Mouse (Mus musculus) forelimb bud, embryonic 11.5 days (tissue): ENCODE measurements at regions not wholly inside any gene's neighbourhood (a gene's known extent, or its start where the extent isn't known, plus 50 kb on each side); places are given as distances from the start of the nearest gene placed in this dataset.

Experiments
- DNase-seq: peaks from one replicate; pipeline ENCODE4 v3.0.0-alpha.2; 2012; ENCODE audit warnings: low read depth, low spot score

DNA sequence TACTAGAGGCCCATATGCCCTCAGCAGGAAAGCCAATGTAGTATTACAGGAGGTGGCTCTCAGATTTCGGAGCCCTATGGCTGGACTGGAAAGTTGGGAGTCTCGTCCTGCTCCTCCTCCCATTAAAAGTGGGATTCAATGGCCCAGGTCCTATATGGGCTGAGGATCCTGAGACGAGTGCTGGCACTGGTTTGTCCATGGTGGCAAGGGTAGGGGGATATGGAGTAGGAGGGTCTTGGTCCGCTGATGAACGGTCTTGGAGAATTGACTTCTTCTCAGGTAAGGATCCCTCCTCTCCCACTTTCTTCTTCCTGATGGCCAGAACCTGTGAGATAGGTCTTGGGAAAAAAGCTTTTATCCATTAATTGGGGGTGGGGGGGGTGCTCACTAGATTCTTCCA is 522.2 kb upstream of the Slc5a7 start:
- no peak for DNase-seq

DNA sequence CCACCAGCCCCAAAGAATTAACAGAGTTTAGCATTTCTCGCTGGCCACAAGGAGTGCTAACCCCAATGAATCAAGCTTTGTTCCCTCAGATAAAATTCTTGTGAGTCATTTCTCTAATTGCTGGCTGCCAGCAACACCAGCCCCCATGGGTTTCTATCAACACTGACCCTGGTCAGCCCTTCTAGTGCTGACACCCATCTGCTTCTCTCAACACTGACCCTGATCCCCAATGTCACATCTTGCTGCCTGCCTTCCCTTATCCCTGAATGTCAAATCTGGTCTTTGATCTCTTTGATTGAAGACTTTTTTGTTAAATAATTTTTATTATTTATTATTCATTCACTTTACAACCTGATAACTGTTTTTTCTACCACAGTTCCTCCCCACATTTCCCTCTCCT is 554.8 kb upstream of the Slc5a7 start:
- DNase-seq: no peak

DNA sequence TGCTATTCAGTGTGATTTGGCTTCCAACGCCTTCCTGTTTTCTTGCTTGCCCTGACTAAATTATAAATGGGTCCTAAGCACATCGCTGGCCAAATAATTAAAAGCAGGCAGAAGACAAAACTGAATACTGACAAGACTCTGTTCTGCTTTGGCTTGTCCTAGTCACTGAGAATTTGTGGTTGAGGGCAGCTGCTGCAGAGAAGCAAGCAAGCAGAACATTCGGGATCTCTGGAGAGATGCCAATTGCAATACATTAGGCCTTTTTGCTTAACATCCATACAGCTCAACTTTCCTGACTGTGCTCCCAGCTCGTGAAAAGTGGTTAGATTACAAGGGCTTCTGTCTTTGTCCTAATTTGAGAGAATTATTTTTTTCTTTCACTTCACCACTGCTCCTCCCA is 549.0 kb upstream of the St6gal2 start:
- DNase-seq: peak; percentile 1

DNA sequence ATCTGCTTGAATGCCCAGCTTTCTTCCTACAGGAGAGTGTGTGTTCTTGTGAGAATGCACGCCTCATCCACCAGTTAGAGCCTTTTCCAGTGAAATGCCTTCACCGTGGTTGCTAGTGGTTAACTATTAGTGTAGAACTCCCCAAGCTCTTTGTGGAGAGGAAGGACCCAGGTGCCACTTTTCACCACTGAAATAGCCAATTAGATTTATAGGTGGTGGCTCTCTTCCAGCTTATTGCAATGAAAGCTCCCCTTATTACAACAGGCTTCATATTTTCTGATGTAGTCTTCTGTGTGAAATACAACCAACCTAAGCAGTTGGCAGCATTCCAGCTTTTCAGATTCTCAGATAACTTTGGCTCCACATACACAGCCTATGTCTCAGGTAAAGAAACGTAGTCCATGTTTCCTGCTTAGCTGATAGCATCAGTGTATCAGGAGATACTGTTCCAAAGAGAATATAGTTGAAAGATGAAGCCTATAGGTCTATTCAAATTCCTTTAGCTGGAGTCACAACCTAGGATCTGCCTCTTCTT is 515.9 kb upstream of the St6gal2 start:
- DNase-seq: peak; percentile 12

DNA sequence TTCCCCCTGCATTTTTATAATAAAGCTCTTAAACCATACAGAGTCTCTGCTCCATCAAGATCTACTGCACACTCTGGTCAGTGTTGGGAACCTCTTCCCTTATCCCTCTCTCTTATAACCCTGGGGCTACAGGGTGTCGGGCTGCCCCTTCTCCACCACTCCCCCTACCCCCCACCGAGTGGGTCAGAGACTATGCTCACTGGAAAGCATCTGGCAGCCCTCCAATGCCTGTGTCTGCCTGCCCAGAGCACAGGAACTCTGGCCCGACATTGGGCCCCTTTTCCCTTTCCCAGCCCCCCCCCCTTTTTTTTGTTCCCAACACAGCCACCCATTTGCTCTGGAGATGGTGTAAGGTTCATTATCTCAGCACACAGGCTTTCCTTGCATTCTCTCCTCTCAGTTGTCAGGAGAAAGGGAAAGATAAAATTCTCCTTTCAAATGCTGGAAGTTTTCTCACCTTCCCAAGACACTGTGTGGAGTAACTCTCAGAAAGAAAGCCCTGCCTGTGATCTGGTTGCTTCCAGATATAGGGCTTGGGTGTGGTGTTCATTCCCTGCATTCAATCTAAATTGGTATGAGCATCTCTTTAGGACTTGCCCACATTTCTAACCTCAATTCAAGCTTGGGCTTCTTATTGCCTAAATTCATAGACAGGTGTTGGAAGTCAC is 501.7 kb upstream of the St6gal2 start:
- no peak for DNase-seq

DNA sequence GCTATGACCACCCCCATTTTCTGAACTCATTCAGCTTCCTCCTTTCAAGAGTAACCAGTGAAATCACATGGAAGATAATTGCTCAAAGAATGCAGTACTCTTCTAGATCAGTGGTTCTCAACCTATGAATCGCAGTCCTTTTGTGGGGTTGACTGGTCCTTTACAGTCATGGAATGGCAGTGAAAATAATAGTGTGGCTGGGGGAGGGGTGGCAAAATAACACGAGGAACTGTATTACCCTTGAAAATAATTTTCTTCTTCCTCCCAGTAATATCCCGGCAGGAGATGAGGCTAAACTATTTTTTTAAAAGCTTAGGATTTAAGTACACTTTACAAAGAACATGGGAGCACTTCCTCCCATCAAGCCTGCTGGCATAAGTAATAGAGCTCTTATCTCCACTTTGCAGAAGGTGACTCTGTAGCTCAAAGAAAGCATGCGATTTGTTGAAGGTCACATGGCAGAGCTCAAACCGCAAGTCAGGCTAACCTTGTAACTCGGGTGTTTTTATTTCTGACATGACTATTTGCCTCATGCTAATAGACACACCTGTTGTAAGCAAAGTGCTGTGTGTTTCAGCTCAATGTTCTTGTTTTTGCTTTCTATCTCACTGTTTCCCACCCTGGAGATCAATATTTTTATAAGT is 500.8 kb upstream of the St6gal2 start:
- no peak for DNase-seq
